In the genomic region with DNA sequence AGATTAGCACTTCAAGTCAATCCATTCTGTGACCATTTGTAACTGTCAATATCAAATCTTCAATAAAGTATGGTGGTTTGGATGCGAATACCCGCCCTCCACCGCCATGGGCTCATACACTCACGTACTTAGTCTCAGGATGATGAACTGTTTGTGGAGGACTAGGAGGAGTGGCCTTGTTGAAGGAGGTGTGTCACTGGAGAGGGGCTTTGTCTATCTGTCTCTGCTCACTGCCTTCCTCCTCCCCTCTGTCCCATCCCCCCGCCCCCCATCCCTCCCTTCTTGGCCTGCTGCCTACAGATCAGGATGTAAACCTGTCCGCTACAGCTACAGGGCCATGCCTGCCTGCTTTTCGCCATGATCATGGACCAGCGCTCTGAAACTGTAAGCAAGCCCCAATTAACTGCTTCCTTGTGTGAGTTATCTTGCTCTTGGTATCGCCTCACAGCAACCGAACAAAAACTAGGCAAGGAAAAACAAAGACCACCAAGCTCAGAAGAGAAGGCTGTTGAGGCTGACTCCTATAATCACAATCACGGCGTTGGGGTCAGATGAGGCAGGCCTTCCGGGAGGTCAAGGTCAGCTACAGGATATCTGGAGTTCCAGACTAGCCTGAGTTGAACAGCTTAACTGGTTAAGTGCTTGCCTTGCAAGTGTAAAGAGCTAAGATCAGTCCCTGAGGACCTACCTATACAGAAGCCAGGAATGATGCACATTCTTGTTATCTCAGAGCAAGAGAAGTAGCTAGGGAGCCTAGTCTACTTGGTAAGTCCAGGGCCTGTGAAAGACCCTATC, we compare ENCODE assay signal across 25 mouse cellular contexts.
"Had no signal": no experiment of that assay in that cellular context is flagged by ENCODE, and none has a peak within 500 bp of the region (broad histone marks: within the 10 kb centered on the region; RNA-seq: fewer than 3 reads in every experiment).

No protein-coding gene starts in this region.

- H3K27ac ChIP-seq: gastrocnemius, adult 2 months; heart, embryonic 10.5 days; hindbrain, embryonic 10.5 days; hindbrain, embryonic 12.5 days; hindbrain, embryonic 14.5 days; intestine, embryonic 15.5 days; left cerebral cortex, adult 2 months; limb, embryonic 10.5 days; limb, embryonic 12.5 days; liver, embryonic 13.5 days; liver, embryonic 15.5 days had no signal

- DNase-seq: gastrocnemius, adult 2 months; gastrocnemius, postnatal 10 days; gastrocnemius, postnatal 25 days; heart, adult 18-20 months; heart, postnatal 10 days; heart, postnatal 4 days; kidney, adult 18-20 months; kidney, adult 8-10 months; kidney, postnatal 14 days; kidney, postnatal 36 days; liver; liver, embryonic 13.5 days had no signal

- ATAC-seq: hindbrain, embryonic 16.5 days; inflammation-experienced regulatory T-cells, adult 6 months; intestine, embryonic 15.5 days had no signal

- H3K4me2 ChIP-seq: heart, embryonic 12.5 days; hindbrain, embryonic 12.5 days; hindbrain, embryonic 14.5 days; intestine, embryonic 15.5 days; limb, embryonic 12.5 days; liver, embryonic 11.5 days; liver, embryonic 13.5 days; liver, embryonic 15.5 days had no signal

- H3K9me3 ChIP-seq: heart, embryonic 10.5 days; heart, embryonic 12.5 days; hindbrain, embryonic 10.5 days; hindbrain, embryonic 12.5 days; intestine, embryonic 15.5 days; limb, embryonic 10.5 days; limb, embryonic 12.5 days; liver, embryonic 13.5 days; liver, embryonic 15.5 days had no signal

- H3K27me3 ChIP-seq: heart, embryonic 12.5 days; hindbrain, embryonic 12.5 days; intestine, embryonic 15.5 days; limb, embryonic 12.5 days; liver, embryonic 13.5 days; liver, embryonic 15.5 days had no signal

- H3K4me1 ChIP-seq: heart, embryonic 12.5 days; hindbrain, embryonic 12.5 days; intestine, embryonic 15.5 days; limb, embryonic 10.5 days; limb, embryonic 12.5 days; liver, embryonic 15.5 days had no signal

- H3K36me3 ChIP-seq: heart, embryonic 10.5 days; heart, embryonic 12.5 days; hindbrain, embryonic 10.5 days; hindbrain, embryonic 12.5 days; intestine, embryonic 15.5 days; limb, embryonic 10.5 days; liver, embryonic 13.5 days; liver, embryonic 15.5 days had no signal

- H3K9ac ChIP-seq: heart, embryonic 12.5 days; hindbrain, embryonic 12.5 days; hindbrain, embryonic 14.5 days; intestine, embryonic 15.5 days; limb, embryonic 12.5 days; liver, embryonic 13.5 days; liver, embryonic 15.5 days had no signal

- H3K4me3 ChIP-seq: gastrocnemius, adult 2 months; heart, embryonic 10.5 days; heart, embryonic 12.5 days; hindbrain, embryonic 10.5 days; hindbrain, embryonic 12.5 days; intestine, embryonic 15.5 days; left cerebral cortex, adult 2 months; limb, embryonic 10.5 days; limb, embryonic 12.5 days; liver, embryonic 13.5 days; liver, embryonic 15.5 days had no signal
